Mouse (Mus musculus) liver, embryonic 14.5 days (tissue): ENCODE results near the gene Pdzrn4. TPM values are rescaled to one million over a fixed set of nuclear protein-coding genes. Genes with fewer than 3 reads are reported as not detected.

Experiments used
- ATAC-seq: fragments of 200-750 bp; cut with Nextera tagmentation; 2 replicates; pipeline ENCODE4 v1.8.0; 2017; ENCODE audit warnings: moderate number of reproducible peaks, mild to moderate bottlenecking, moderate library complexity; ENCODE audit not compliant: insufficient read depth
- DNase-seq, 3 experiments: peaks; one replicate each; pipeline ENCODE4 v3.0.0-alpha.2; 2012 to 2013; ENCODE audit warnings: low read depth in 3 of 3, low spot score in 3 of 3
- H3K27ac ChIP-seq: fragments of 300-500 bp; sonication (generic); 2 replicates; pipeline ENCODE4 v1.5.1; 2014; ENCODE audit warnings: moderate library complexity, mild to moderate bottlenecking, control low read depth, inconsistent platforms
- H3K27me3 ChIP-seq: fragments of 300-500 bp; sonication (generic); 2 replicates; pipeline ENCODE4 v1.6.1; 2014; ENCODE audit warnings: mild to moderate bottlenecking, low read length, moderate library complexity; ENCODE audit not compliant: control insufficient read depth, insufficient read depth
- H3K36me3 ChIP-seq: fragments of 300-500 bp; sonication (generic); replicated peaks from 2 replicates; pipeline ENCODE4 v1.6.1; 2014; ENCODE audit warnings: low read depth; ENCODE audit not compliant: control insufficient read depth, insufficient read depth
- H3K4me1 ChIP-seq, 2 experiments: fragments of 200-500 bp in 1 of 2; fragments of 300-500 bp in 1 of 2; sonication (generic) in 1 of 2; replicated peaks; 2 replicates each; pipeline ENCODE4 v1.6.1; 2012 to 2014; ENCODE audit warnings: antibody characterized with exemption in 1 of 2, inconsistent platforms in 1 of 2, low read length in 1 of 2; ENCODE audit not compliant: control insufficient read depth in 2 of 2, insufficient read depth in 2 of 2
- H3K4me2 ChIP-seq: fragments of 300-500 bp; sonication (generic); 2 replicates; pipeline ENCODE4 v1.6.1; 2014; ENCODE audit warnings: low read depth, mild to moderate bottlenecking, control low read depth, moderate library complexity
- H3K4me3 ChIP-seq, 2 experiments: fragments of 200-500 bp in 1 of 2; fragments of 300-500 bp in 1 of 2; sonication (generic) in 1 of 2; 2 replicates each; pipeline ENCODE4 v1.5.1; 2012 to 2014; ENCODE audit warnings: low read depth in 2 of 2, low read length in 2 of 2, mild to moderate bottlenecking in 2 of 2, control low read depth in 1 of 2, inconsistent platforms in 1 of 2, moderate library complexity in 1 of 2; ENCODE audit not compliant: insufficient read depth in 1 of 2
- H3K9ac ChIP-seq: fragments of 300-500 bp; sonication (generic); replicated peaks from 2 replicates; pipeline ENCODE4 v1.6.1; 2014; ENCODE audit warnings: mild to moderate bottlenecking, control low read depth, moderate library complexity
- H3K9me3 ChIP-seq: fragments of 300-500 bp; sonication (generic); 2 replicates; pipeline ENCODE4 v1.6.1; 2016; ENCODE audit warnings: low read length, mixed read lengths; ENCODE audit not compliant: control insufficient read depth
- CTCF ChIP-seq: IDR thresholded peaks from 2 replicates; pipeline ENCODE4 v1.5.1; 2016; ENCODE audit warnings: antibody characterized with exemption, low read depth, control low read depth
- EP300 ChIP-seq: IDR thresholded peaks from 2 replicates; pipeline ENCODE4 v1.6.1; 2016; ENCODE audit warnings: antibody characterized with exemption, low read depth
- WGBS: fragments of 180-500 bp; shearing (Covaris S2); extraction: QIAGEN DNeasy Blood & Tissue Kit; methylation state at CpG from one replicate; pipeline ENCODE4 v1.1.7; 2014; ENCODE audit not compliant: insufficient replicate concordance; 5-methylcytosine and 5-hydroxymethylcytosine counted together
- polyA plus RNA-seq, 2 experiments: library from polyadenylated mRNA; depleted of rRNA in 1 of 2; stranded (reverse) in 1 of 2; unstranded in 1 of 2; fragments of >200 nt; fragmentation: Nextera tagmentation in 1 of 2; extraction: Ambion mirVana in 1 of 2; gene quantifications; 2 replicates each; pipeline versions ENCODE4 v1.2.1 to v1.2.3; 2012 to 2014

Gene Pdzrn4
- polyA plus RNA-seq, 2 experiments = not detected

DNA sequence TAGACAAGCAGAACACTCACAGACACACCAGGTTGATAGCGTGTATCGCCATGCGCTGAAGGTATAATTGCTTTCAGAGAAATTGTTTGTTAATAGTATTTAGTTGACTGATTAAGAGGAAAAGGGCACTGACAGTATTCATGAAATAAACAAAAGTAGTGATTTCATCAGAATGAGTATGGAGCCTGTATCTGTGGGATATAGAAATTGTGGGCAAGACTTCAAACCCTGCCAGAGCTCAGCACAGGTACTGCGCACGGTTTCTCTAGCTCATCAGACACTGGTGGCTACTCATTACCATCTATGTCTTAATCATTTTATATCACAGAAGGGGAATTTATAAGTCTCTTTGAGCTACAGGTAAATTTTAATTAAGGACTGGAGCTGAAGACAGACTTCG lies 19.5 kb downstream of the Pdzrn4 start:
- DNase-seq (no peak), ATAC-seq (no peak)
- Histone ChIP-seq H3K27ac (no peak overlapping the region), H3K4me2 (no peak overlapping the region), H3K9ac (no peak overlapping the region), H3K9me3 (no peaks in the 10 kb centered on the region), H3K27me3 (no peaks in the 10 kb centered on the region), H3K36me3 (no peaks in the 10 kb centered on the region), H3K4me3 (no peak overlapping the region), H3K4me1 (no peaks in the 10 kb centered on the region)
- WGBS = 78% methylated on average over 6 of the region's 6 CpGs
- no peak for TF ChIP-seq CTCF
- no peak for TF ChIP-seq EP300

- Histone ChIP-seq H3K27ac (no peak overlapping the region), H3K4me3 (no peak overlapping the region), H3K9ac (no peak overlapping the region), H3K4me2 (no peak overlapping the region), H3K9me3 (no peaks in the 10 kb centered on the region), H3K4me1 (no peaks in the 10 kb centered on the region), H3K36me3 (no peaks in the 10 kb centered on the region), H3K27me3 (no peaks in the 10 kb centered on the region)
- no peak for TF ChIP-seq EP300
- no peak for TF ChIP-seq CTCF
- ATAC-seq (no peak), DNase-seq (no peak)
- 56% methylated on average over 7 of the region's 7 CpGs for WGBS
Observed at GRCm38 (mm10) chr15:92416658-92417057, 20.0 kb downstream of the Pdzrn4 start.

DNA sequence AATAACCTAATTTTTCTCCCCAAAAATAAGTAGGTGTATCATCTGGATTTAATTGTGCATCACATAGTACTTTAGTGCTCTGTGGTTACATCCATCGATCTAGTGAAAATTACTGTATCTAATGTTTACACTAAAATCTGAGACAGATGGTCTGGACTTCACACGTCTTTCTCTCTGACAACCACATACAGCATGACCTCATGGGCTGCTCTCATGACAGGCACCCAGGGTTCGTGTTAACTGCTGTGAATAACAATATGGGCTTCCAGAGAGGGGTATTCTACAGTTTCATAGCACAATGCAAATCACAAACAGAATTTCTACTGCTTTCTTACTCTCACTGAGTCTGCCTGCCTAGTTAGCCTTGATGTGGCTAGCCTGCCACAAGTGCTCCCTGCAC lies 20.4 kb downstream of the Pdzrn4 start:
- no peaks in the 10 kb centered on the region for H3K9me3 ChIP-seq
- 54% methylated on average over 3 of the region's 3 CpGs for WGBS
- no peak overlapping the region for H3K27ac ChIP-seq
- no peak overlapping the region for H3K4me2 ChIP-seq
- H3K4me3 ChIP-seq = no peak overlapping the region
- no peak overlapping the region for H3K9ac ChIP-seq
- ATAC-seq = no peak
- TF ChIP-seq EP300 (no peak), CTCF (no peak)
- no peaks in the 10 kb centered on the region for H3K4me1 ChIP-seq
- H3K27me3 ChIP-seq = no peaks in the 10 kb centered on the region
- no peaks in the 10 kb centered on the region for H3K36me3 ChIP-seq
- no peak for DNase-seq

GRCm38 (mm10) chr15:92434605-92435004 lies 37.9 kb downstream of the Pdzrn4 start:
- H3K27ac ChIP-seq = no peak overlapping the region
- H3K4me1 ChIP-seq = no peaks in the 10 kb centered on the region
- 4% methylated on average over 6 of the region's 6 CpGs for WGBS
- H3K36me3 ChIP-seq = no peaks in the 10 kb centered on the region
- no peak overlapping the region for H3K4me2 ChIP-seq
- H3K4me3 ChIP-seq = no peak overlapping the region
- ATAC-seq (no peak), DNase-seq (no peak)
- TF ChIP-seq EP300 (no peak), CTCF (no peak)
- H3K9me3 ChIP-seq = no peaks in the 10 kb centered on the region
- H3K9ac ChIP-seq = no peak overlapping the region
- no peaks in the 10 kb centered on the region for H3K27me3 ChIP-seq

- DNase-seq (no peak), ATAC-seq (no peak)
- 38% methylated on average over 4 of the region's 4 CpGs for WGBS
- Histone ChIP-seq H3K36me3 (no peaks in the 10 kb centered on the region), H3K9ac (no peak overlapping the region), H3K9me3 (no peaks in the 10 kb centered on the region), H3K27me3 (no peaks in the 10 kb centered on the region), H3K4me2 (no peak overlapping the region), H3K4me1 (no peaks in the 10 kb centered on the region), H3K4me3 (no peak overlapping the region), H3K27ac (no peak overlapping the region)
- TF ChIP-seq EP300 (no peak), CTCF (no peak)
Observed at GRCm38 (mm10) chr15:92435306-92435705, 38.6 kb downstream of the Pdzrn4 start.
